Mouse (Mus musculus) liver, embryonic 15.5 days (tissue): Measurements from ENCODE around the gene Nppb. TPM values are rescaled to one million over a fixed set of nuclear protein-coding genes. Genes with fewer than 3 reads are reported as not detected.

Source experiments
- ATAC-seq: fragments of 200-750 bp; cut with Nextera tagmentation; 2 replicates; pipeline ENCODE4 v1.8.0; 2017; ENCODE audit warnings: moderate number of reproducible peaks, mild to moderate bottlenecking, moderate library complexity; ENCODE audit not compliant: insufficient read depth
- H3K27ac ChIP-seq: fragments of 300-500 bp; sonication (generic); replicated peaks from 2 replicates; pipeline ENCODE4 v1.5.1; 2015; ENCODE audit warnings: mild to moderate bottlenecking, inconsistent platforms
- H3K27me3 ChIP-seq: fragments of 300-500 bp; sonication (generic); 2 replicates; pipeline ENCODE4 v1.6.1; 2015; ENCODE audit warnings: mild to moderate bottlenecking, inconsistent platforms
- H3K36me3 ChIP-seq: fragments of 300-500 bp; sonication (generic); replicated peaks from 2 replicates; pipeline ENCODE4 v1.6.1; 2015; ENCODE audit warnings: moderate library complexity, mild to moderate bottlenecking, inconsistent platforms
- H3K4me1 ChIP-seq: fragments of 300-500 bp; sonication (generic); replicated peaks from 2 replicates; pipeline ENCODE4 v1.6.1; 2015; ENCODE audit warnings: inconsistent platforms
- H3K4me2 ChIP-seq: fragments of 300-500 bp; sonication (generic); 2 replicates; pipeline ENCODE4 v1.6.1; 2015; ENCODE audit warnings: moderate library complexity, mild to moderate bottlenecking, inconsistent platforms
- H3K4me3 ChIP-seq: fragments of 300-500 bp; sonication (generic); replicated peaks from 2 replicates; pipeline ENCODE4 v1.5.1; 2015; ENCODE audit warnings: mild to moderate bottlenecking, inconsistent platforms
- H3K9ac ChIP-seq: fragments of 300-500 bp; sonication (generic); 2 replicates; pipeline ENCODE4 v1.6.1; 2015; ENCODE audit warnings: moderate library complexity, mild to moderate bottlenecking, inconsistent platforms
- H3K9me3 ChIP-seq: fragments of 300-500 bp; sonication (generic); replicated peaks from 2 replicates; pipeline ENCODE4 v1.6.1; 2016; ENCODE audit warnings: inconsistent platforms
- WGBS: fragments of 180-500 bp; shearing (Covaris S2); methylation state at CpG from one replicate; pipeline ENCODE4 v1.1.7; 2015; ENCODE audit warnings: mixed read lengths; ENCODE audit not compliant: insufficient replicate concordance; 5-methylcytosine and 5-hydroxymethylcytosine counted together
- polyA plus RNA-seq: library from polyadenylated mRNA; unstranded; fragments of >200 nt; fragmentation: Nextera tagmentation; extraction: Ambion mirVana; gene quantifications from 2 replicates; pipeline ENCODE4 v1.2.1, GENCODE M21; 2015

The Nppb gene
- polyA plus RNA-seq, 1 experiment from 2014 or later = not detected

DNA sequence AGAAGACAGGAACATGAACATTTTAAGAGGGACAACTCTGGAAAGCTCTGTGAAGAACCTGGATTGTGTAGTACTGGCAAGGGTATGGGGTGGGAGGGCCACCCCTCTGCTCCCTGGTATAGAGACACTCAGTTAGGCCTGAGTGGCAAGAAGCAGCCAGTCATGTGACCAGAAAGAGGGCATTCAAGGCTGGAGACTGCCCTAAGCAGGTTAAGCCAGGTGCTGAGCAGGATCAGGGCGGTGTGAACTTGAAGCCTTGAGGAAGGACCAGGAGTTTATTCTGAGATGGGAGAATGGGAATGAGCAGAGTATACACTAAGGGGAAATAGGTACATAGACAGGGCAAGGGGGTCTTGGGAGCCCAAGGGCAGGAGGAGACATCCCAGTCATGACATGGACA lies 42.6 kb upstream of the Nppb start:
- Histone ChIP-seq H3K27ac (no peak overlapping the region), H3K36me3 (peaks cover 51% of the 10 kb centered on the region), H3K27me3 (peaks cover 4% of the 10 kb centered on the region; the same call in 1 of the 2 replicates), H3K4me3 (peak overlapping the region; percentile 86), H3K9ac (no peak overlapping the region), H3K4me1 (peaks cover 43% of the 10 kb centered on the region), H3K9me3 (no peaks in the 10 kb centered on the region), H3K4me2 (peak overlapping the region; percentile 98)
- WGBS = 94% methylated on average over 1 of the region's 1 CpGs
- ATAC-seq = no peak

- Histone ChIP-seq H3K27ac (no peak overlapping the region), H3K4me1 (peaks cover 15% of the 10 kb centered on the region), H3K4me3 (no peak overlapping the region), H3K27me3 (no peaks in the 10 kb centered on the region), H3K9me3 (no peaks in the 10 kb centered on the region), H3K9ac (no peak overlapping the region), H3K4me2 (no peak overlapping the region), H3K36me3 (peaks cover 56% of the 10 kb centered on the region)
- no peak for ATAC-seq
- 67% methylated on average over 2 of the region's 2 CpGs for WGBS
Observed at GRCm38 (mm10) chr4:147947511-147947910, 38.1 kb upstream of the Nppb start.

DNA sequence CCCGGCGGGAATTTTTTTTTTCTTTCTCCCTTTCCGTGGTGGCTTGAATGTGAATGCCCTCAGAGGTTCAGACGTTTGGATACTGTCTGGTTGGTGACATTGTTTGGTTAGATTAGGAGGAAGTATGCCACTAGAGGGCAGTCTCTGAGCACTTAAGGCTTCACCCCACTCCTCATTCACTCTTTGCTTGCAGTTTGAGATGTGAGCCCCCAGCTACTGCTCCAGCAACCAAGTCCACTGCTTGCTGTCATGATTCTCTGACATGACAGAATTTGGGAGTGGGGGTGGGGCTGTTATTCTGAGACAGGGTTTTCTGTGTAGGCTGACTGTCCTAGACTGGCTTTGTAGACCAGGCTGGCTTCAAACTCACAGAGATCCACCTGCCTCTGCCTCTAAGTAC lies 32.0 kb upstream of the Nppb start:
- H3K9ac ChIP-seq = no peak overlapping the region
- H3K4me1 ChIP-seq = no peaks in the 10 kb centered on the region
- no peaks in the 10 kb centered on the region for H3K9me3 ChIP-seq
- H3K36me3 ChIP-seq = peaks cover 2% of the 10 kb centered on the region
- WGBS = 6% methylated on average over 4 of the region's 4 CpGs
- H3K4me3 ChIP-seq = no peak overlapping the region
- H3K4me2 ChIP-seq = no peak overlapping the region
- no peaks in the 10 kb centered on the region for H3K27me3 ChIP-seq
- H3K27ac ChIP-seq = no peak overlapping the region
- 0 out of 2 replicates have a peak, but pooled peaks have one; percentile 18 for ATAC-seq

- no peak for ATAC-seq
- H3K4me3 ChIP-seq = no peak overlapping the region
- WGBS = 31% methylated on average over 11 of the region's 11 CpGs
- no peak overlapping the region for H3K4me2 ChIP-seq
- no peaks in the 10 kb centered on the region for H3K4me1 ChIP-seq
- H3K27ac ChIP-seq = no peak overlapping the region
- no peak overlapping the region for H3K9ac ChIP-seq
- H3K27me3 ChIP-seq = no peaks in the 10 kb centered on the region
- H3K36me3 ChIP-seq = no peaks in the 10 kb centered on the region
- no peaks in the 10 kb centered on the region for H3K9me3 ChIP-seq
Observed at GRCm38 (mm10) chr4:147957141-147957540, 28.4 kb upstream of the Nppb start.

GRCm38 (mm10) chr4:147959881-147960831 lies 25.4 kb upstream of the Nppb start:
- H3K27ac ChIP-seq = no peak overlapping the region
- no peaks in the 10 kb centered on the region for H3K36me3 ChIP-seq
- WGBS = 28% methylated on average over 6 of the region's 6 CpGs
- no peak overlapping the region for H3K4me3 ChIP-seq
- H3K4me1 ChIP-seq = no peaks in the 10 kb centered on the region
- H3K9me3 ChIP-seq = no peaks in the 10 kb centered on the region
- H3K27me3 ChIP-seq = no peaks in the 10 kb centered on the region
- H3K9ac ChIP-seq = no peak overlapping the region
- 0 out of 2 replicates have a peak, but pooled peaks have one; percentile 14 for ATAC-seq
- H3K4me2 ChIP-seq = no peak overlapping the region

- no peaks in the 10 kb centered on the region for H3K9me3 ChIP-seq
- 37% methylated on average over 6 of the region's 6 CpGs for WGBS
- no peak overlapping the region for H3K27ac ChIP-seq
- H3K36me3 ChIP-seq = no peaks in the 10 kb centered on the region
- no peak overlapping the region for H3K4me3 ChIP-seq
- no peaks in the 10 kb centered on the region for H3K27me3 ChIP-seq
- H3K4me2 ChIP-seq = no peak overlapping the region
- ATAC-seq = no peak
- no peaks in the 10 kb centered on the region for H3K4me1 ChIP-seq
- no peak overlapping the region for H3K9ac ChIP-seq
Observed at GRCm38 (mm10) chr4:147962781-147963180, 22.8 kb upstream of the Nppb start.

DNA sequence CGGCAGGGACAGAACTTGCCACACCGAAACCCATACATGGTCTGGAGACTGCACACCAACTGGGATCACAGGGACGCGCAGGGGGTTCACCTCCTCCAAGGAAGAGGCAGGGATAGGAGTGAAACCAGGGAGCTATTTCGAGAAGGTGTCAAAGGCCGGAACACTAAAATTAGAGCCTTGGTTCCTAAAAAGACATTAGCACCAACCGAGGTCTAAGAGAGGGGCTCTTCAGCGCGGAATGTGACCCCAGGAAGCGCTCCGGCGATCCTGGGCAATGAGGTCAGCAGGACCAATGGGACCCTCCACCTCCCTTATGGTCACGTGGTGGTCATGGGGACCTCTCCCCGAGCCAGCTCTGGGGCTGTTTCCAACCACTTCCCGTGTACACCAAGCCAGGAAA lies 22.0 kb upstream of the Nppb start:
- Histone ChIP-seq H3K4me3 (no peak overlapping the region), H3K27me3 (no peaks in the 10 kb centered on the region), H3K9me3 (no peaks in the 10 kb centered on the region), H3K4me1 (no peaks in the 10 kb centered on the region), H3K27ac (no peak overlapping the region), H3K4me2 (no peak overlapping the region), H3K36me3 (no peaks in the 10 kb centered on the region), H3K9ac (no peak overlapping the region)
- 68% methylated on average over 15 of the region's 15 CpGs for WGBS
- no peak for ATAC-seq

- Histone ChIP-seq H3K27me3 (no peaks in the 10 kb centered on the region), H3K27ac (no peak overlapping the region), H3K9me3 (no peaks in the 10 kb centered on the region), H3K36me3 (no peaks in the 10 kb centered on the region), H3K9ac (no peak overlapping the region), H3K4me3 (no peak overlapping the region), H3K4me2 (no peak overlapping the region), H3K4me1 (no peaks in the 10 kb centered on the region)
- ATAC-seq = no peak
- WGBS = 48% methylated on average over 7 of the region's 7 CpGs
Observed at GRCm38 (mm10) chr4:147965712-147966111, 19.9 kb upstream of the Nppb start.

DNA sequence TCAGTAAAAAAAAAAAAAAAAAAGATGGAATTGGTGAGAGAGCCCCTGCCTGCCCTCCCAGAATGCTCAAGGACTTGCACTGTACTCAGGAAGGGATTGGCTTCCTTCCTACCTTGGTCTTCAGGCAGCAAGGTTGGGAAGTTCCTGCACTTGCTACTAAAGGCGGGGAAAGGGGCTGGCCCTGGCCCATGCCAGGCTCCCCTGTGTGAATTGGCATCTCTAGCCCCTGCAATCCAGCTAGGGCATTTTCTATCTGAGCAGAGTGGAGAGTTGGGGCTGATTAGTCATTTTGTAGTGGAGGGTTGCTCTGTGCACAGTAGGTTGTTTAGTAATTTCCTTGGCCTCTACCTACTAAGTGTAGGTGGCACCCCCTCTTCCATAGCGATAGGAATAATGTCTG lies 16.8 kb upstream of the Nppb start:
- Histone ChIP-seq H3K27me3 (no peaks in the 10 kb centered on the region), H3K27ac (no peak overlapping the region), H3K4me2 (no peak overlapping the region), H3K9me3 (no peaks in the 10 kb centered on the region), H3K4me3 (no peak overlapping the region), H3K36me3 (no peaks in the 10 kb centered on the region), H3K9ac (no peak overlapping the region), H3K4me1 (no peaks in the 10 kb centered on the region)
- ATAC-seq = no peak
- WGBS = 45% methylated on average over 2 of the region's 2 CpGs

GRCm38 (mm10) chr4:147969337-147969736 lies 16.3 kb upstream of the Nppb start:
- Histone ChIP-seq H3K9me3 (no peaks in the 10 kb centered on the region), H3K36me3 (no peaks in the 10 kb centered on the region), H3K27ac (no peak overlapping the region), H3K4me3 (no peak overlapping the region), H3K9ac (no peak overlapping the region), H3K4me1 (no peaks in the 10 kb centered on the region), H3K27me3 (no peaks in the 10 kb centered on the region), H3K4me2 (no peak overlapping the region)
- WGBS = 25% methylated on average over 9 of the region's 9 CpGs
- ATAC-seq = no peak

- Histone ChIP-seq H3K27me3 (no peaks in the 10 kb centered on the region), H3K4me3 (no peak overlapping the region), H3K4me2 (no peak overlapping the region), H3K36me3 (no peaks in the 10 kb centered on the region), H3K9ac (no peak overlapping the region), H3K4me1 (no peaks in the 10 kb centered on the region), H3K27ac (no peak overlapping the region), H3K9me3 (no peaks in the 10 kb centered on the region)
- no peak for ATAC-seq
- WGBS = 26% methylated on average over 3 of the region's 3 CpGs
Observed at GRCm38 (mm10) chr4:147976237-147976636, 9.4 kb upstream of the Nppb start.
